Mouse (Mus musculus): ENCODE results near the gene Fam81a.

- TF ChIP-seq CTCF (IDR thresholded peaks at IDR 0.05): no peak
- TF ChIP-seq EP300 (IDR thresholded peaks at IDR 0.05): peak; percentile 26; the same call in 1 of the 2 replicates
Observed at GRCm38 (mm10) chr9:70047839-70048238, 94.5 kb downstream of the Fam81a start.
